Mouse (Mus musculus) frontal cortex, adult (tissue): ENCODE results near the gene Olfr378.

Source experiments
- ATAC-seq: cut with Nextera tagmentation; 2 replicates; pipeline ENCODE4 v1.9.2; 2017; ENCODE audit warnings: mild to moderate bottlenecking, moderate library complexity, mixed read lengths; ENCODE audit not compliant: low TSS enrichment

The Olfr378 gene

DNA sequence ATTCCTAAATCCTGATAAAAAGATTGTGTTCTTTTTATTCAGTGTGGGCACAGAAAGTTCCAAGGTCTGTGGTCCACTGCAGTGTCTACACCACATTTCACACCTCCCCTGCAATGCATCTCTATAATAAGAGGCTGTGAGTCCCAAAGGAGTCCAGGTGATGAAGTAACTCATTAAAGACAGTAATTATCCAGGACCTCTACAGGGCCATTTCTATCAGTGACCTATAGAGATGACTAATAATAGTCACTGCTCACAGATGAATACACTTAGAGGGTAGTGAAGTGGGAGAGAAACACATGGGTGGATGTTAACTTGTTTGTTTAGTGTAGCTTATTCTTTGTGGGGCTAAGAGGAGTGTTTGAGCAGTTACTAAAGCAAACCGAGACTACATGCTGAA lies at the start of gene Olfr378:
Gene Olfr378, minus strand, starts transcription at position 101 of the 400 bp plus-strand sequence.
- ATAC-seq: no peak

DNA sequence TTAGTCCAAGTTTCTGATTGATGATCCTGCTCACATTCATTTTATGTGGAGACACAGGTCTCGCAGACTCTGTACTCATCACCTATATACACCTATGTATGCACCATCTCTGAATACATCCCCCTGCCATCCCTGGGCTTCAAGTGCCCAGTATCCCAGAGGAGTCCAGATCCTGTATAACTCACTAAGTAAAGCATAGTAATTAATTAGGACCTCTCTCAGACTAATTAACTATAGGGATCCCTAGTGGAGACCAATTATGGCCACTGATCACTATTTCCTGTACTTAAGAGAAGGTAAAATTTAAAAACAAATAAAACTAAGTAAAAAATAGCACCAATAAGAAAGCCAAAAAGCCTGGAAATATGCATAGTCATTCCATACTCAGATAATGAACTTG lies 29.1 kb upstream of the Olfr378 start, which contains the start of gene Olfr380:
Gene Olfr380, minus strand, starts transcription at position 101 of the 400 bp plus-strand sequence.
- no peak for ATAC-seq

- ATAC-seq: no peak
Measured at GRCm38 (mm10) chr11:73399514-73399913, 28.8 kb downstream of the Olfr378 start, which contains the start of gene Olfr1. Olfr1 (minus strand) TSS chr11:73399614.

DNA sequence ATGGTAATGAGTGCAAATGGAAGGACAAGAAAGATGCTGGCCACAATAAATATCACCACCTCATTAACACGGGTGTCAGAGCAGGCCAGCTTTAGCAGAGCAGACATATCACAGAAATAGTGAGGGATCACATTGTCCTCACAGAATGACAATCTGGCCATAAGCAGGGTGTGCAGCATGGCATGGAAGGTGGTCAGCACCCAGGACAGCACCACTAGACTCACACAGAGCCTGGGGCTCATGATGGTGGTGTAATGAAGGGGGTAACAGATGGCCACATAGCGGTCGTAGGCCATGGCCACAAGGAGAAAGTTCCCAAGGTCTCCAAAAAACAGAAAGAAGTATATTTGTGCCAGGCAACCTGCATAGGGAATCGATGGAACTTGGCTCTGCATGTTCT lies 32.9 kb downstream of the Olfr378 start:
- ATAC-seq: no peak
